Mouse (Mus musculus) naive thymus-derived CD4-positive, alpha-beta T cell, adult 2 months (primary cell): ENCODE data around the gene Olfm2.

Experiments used
- DNase-seq: peaks from one replicate; pipeline ENCODE4 v3.0.0-alpha.2; 2011; ENCODE audit warnings: low read depth

Olfm2 gene

DNA sequence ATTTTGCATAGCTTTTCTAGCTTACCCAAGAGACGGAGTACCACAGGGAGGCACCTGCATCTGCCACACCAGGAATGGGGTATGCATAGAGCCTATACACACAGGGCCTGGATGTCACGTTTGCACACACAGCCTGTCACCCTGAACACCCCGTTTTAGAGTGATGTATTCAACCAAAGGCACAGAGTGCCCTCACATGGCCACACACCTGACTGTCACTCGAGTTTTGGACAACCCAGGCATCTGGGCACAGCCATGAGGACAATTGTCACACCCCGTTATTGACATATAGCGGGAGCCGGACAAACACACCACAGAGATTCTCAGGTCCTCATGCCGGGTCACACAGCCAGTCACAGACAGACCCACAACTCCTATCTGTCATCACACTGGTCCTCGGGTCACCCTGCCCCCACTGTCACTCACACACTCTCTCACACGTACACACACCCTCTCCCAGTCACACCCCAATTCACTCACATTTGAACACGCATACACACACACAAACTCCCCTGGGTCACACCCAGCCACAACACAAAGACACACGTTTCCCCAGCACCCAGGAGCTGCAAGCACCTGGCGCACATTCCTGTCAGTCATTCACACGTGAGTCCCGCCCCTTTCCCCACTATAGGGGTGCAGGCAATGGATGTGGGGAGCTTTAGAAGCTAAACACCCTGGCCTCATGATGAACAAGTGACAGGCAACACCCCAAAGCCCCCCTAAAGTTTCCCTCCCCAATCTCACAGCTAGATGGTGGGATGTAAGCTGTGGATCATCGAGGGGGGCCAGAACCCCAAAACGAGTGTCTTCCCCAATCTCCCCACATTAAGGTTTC, 801 bp downstream of the Olfm2 start:
- DNase-seq, result no peak

- DNase-seq, result peak; percentile 50
These were observed 2.0 kb downstream of the Olfm2 start for GRCm38 (mm10) chr9:20743946-20744738.

DNA sequence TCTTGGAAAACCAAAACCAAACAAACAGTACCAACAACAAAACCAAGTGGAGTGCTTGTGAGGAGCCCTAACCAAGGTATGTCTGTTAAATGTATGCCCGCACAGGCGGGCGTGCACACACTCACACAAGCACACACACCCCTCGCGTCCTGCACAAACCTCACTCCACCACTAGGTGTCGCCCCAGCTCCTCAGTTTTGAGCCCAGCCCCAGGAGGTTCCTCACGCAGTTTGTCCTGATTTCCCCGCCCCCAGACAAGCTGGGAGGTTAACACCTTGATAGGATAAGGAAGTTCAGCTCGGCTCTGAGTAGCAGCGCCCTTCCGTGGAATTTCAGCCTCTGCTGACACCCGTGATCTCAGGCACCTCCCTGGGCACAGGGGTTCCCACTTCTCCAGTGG, 5.7 kb downstream of the Olfm2 start:
- peak; percentile 86 for DNase-seq

DNA sequence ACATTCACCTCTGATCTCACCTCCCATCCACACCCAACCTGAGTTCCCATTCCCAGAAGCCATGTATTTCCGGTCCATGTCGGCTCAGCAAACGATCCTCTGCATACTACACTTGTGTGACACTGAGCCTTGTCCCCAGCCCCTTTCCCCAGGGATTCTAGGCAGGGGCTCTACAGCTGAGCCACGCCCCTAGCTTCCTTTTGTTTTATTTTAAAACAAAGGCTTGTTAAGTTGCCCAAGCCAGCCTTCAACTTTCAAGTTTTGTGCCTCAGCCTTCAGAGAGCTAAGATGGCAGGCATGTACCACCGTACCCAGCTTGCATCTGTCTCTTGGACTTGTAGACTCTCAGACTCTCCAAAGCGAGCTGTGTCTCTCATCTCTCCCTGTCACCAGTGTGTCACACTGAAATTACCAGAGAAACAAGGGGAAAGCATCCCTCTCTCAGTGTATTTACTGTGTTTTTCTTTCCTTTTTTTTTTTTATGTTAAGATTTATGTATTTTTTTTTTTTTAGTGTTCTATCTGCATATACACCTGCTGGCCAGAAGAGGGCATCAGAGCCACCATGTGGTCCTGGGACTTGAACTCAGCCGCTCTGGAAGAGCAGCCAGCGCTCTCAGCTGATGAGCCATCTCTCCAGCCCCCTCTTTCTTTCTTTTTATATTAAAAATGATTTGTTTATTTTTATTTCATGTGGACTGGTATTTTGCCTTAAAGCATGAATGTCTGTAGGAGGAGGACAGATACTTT, 7.7 kb downstream of the Olfm2 start:
- DNase-seq, result peak; percentile 77

DNA sequence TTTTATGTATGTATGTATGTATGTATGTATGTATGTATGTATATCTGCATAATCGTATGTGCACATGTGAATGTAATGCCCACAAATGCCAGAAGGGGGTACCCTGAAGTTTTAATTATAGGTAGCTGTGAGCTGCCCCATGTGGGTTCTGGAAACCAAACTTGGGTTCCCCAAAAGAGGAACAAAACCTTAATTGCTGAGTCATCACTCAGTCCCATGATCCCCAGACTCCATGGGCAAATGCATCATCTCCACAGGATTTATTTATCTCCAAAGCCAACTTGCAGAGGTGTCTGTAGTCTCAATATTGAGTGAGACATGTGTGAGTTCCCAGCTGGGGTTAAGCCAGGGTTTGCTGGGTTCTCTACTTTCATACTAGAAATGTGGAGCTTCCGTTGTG, 8.9 kb downstream of the Olfm2 start:
- DNase-seq, result no peak

DNA sequence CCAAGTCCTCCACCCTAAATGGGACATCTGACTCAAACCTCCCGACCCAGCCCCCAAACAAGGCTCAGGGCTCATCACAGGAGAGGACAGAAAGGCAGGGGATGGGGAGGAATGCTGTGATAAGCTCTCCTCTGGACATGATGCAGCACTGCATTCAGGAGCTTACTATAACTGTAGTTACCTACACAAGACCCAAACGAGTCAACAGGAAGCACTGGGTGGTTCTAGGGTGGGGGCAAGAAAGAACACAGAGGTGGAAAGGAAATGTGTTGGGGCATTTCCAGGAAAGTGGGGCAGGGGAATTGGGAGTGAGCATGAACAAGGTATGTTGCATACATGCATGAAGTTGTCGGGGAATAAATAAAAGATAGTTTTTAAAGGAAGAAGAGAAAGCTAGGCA, 11.5 kb downstream of the Olfm2 start:
- peak; percentile 31 for DNase-seq

- no peak for DNase-seq
These were observed 14.4 kb downstream of the Olfm2 start for GRCm38 (mm10) chr9:20731797-20732196.

- no peak for DNase-seq
These were observed 16.7 kb downstream of the Olfm2 start for GRCm38 (mm10) chr9:20729451-20729850.

DNA sequence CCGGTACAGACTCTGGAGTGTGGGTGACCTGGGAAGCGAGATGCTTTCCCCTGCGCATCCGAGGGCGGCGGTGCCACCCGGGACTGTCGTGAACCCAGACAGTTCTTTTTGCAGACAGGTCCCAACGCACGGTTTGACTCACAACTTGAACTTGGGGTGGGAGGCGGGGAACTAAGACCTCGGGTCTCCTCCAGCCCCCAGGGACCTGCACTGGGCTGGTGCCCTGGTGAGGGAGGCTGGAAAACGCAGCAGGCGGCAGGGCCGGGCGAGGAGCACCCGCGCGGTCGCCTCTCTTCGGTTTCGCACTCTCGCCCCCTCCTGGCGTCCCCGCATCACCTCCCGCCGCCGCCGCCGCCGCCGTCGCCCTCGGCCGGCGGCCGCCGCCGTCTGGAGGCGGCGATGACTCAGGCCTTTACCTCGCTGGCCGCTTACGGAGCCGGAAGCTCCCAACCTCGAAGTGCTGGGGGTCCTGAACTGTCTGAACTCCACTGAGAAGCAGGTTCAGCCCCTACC, 18.5 kb downstream of the Olfm2 start:
- DNase-seq, result peak; percentile 58

DNA sequence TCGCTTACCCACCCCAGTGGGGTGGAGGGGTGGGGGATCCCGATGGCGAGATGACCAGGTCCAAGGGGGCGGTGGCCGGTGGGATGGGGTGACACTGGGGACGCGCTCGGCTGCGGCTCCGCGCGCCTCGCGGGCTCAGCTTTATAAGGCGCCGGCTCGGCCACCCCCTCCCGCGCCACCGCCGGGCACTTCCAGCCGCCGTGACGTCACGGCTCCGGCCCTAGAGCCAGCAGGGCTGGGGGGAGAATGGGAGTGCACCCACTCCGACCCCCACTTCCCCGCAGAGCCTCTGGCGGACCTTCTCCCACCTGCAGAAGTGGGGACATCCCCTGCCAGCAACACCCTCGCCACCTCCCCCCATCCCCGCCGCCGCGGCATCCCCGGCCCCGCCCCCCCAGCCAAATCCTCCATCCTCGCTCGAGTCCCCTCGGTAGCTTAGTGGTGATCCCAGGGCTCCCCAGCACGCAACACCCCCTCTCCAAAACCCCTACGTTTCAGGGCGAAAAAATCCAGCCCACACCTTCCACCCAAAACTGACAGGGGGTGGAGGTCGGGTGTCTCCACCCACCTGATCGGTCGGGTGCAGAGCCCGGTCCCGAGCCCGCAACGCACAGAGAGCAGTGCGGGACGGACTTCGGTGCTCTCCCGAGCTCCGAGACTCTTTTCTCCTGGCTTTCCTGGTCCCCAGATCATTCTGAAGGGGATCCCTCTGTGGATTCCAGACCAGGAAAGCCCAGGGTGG, 19.1 kb downstream of the Olfm2 start:
- DNase-seq, result no peak

DNA sequence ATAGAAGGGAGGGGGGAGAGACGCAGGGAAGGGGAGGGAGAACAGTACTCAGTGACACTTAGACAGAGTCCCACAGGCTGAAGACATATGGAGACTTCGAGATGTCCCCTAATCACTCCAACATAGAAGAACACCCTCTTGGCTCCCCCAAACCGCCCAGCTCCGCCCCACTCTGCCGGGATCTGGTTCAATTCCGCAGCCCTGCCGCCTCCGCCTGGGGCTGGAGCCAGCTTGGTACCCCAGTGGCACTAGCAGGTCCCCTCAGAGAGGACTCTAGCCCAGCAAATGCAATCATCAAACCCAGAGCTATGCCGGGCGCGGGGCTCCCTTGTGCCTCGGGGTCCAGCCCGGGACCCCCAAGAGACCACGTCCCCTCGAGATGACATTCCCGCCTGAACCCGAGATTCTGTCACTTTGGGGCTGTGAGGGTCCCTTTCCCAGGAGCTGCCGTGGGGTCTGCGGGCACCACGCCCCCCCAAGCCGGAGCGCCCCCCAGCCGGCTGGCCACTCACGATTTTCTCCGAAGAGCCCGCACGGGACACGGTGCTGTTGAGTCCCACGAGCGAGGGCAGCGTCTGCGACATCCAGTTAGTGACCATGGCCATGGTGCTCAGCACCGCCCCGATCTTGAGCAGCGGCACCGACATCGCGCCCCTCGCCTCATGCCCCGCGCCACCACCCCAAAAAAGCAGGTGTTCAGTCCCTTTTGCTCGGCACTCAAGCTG, 19.9 kb downstream of the Olfm2 start:
- DNase-seq, result no peak

GRCm38 (mm10) chr9:20721582-20721981, 24.6 kb downstream of the Olfm2 start:
- no peak for DNase-seq

DNA sequence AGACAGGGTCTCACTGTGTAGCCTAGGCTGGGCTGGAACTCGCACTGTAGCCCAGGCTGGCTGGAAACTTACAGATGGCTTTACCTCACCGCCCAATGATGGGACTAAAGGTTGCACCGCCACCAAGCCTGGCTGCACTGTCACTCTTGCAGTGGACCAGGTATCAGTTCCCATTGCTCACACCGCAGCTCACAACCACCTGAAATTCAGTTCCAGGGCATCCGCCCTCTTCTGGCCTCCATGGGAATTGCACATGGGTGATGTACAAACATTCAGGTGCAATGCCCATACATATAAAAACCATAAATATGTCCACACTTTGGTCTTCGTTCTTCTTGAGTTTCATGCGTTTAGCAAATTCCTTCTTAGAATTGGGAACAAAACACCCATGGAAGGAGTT, 30.8 kb downstream of the Olfm2 start:
- peak; percentile 33 for DNase-seq

GRCm38 (mm10) chr9:20713478-20713987, 32.6 kb downstream of the Olfm2 start:
- no peak for DNase-seq

GRCm38 (mm10) chr9:20712934-20713477, 33.1 kb downstream of the Olfm2 start:
- no peak for DNase-seq

- no peak for DNase-seq
These were observed 35.7 kb downstream of the Olfm2 start for GRCm38 (mm10) chr9:20710471-20710870.

DNA sequence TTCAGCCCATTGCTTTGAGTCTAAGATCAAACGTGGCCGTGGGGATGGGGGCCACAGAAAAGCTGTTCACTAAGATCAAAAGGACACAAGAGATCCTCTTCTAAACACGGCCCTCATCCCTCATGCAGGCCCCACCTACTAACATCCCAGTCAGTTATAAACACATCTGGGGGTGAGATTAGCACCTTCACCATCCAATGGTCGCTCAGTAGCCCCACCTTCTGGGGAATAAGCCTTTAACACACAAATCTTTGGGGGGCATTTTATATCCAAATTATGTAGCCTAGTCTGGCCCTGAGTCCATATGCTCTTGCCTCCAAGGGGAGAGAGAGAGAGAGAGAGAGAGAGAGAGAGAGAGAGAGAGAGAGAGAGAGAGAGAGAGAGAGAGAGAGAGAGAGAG, 40.2 kb downstream of the Olfm2 start:
- DNase-seq, result no peak

DNA sequence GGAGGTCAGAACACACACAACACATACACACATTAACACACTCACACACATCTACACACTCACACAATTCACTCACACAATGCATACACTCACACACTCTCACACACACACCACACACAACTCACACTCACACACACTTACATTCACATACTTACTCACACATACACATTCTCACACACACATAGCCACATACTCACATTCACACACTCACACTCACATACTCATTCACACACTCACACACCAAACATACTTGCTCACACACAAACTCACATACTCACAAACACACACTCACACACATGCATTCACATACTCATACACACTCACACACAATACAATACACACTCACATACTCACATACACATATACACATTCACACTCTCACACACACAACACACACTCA, 40.7 kb downstream of the Olfm2 start:
- no peak for DNase-seq

DNA sequence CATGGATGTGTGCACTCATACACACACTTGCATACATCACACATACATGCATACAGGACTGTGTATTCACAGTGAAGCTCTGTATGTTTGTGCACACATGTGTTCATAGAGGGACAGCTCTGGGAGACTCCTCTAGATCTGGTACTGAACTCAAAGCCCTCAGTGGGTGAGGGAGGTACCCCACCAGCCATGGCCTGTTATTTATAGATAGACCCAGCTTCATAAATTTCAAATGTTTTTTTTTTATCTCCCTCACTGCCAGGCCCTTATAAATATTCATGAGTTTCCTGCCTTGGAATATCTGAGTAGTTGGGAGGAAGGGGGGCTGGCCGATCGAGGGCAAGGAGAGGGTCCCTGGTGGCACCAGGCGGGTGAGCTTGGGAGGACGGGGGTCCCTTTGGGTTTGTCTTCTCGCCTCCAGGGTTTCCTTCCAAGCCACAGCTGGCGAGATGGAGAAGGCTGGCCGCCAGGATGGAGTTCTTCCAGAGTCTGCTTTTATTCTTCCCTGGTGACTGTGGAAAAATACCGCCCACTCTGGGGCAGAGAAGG, 42.2 kb downstream of the Olfm2 start:
- DNase-seq, result no peak

DNA sequence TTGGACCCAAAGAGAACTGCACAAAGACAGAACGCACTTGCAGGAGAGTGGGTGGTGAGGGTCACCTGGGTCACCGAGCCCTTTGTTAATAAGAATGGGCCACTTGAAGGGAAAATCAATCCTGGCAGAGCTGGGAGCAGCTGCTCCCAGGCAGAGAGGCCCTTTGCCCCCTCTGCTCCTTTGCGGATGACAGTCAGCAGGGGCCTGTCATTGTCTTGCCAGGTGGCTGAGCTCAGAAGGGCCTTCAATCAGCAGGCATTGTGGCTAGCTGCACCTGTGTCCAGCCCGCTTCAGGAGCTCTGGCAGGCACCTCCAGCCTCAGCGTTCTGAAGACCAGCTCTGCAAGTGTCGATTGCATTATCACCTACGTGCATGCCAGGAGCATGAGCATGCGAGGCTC, 48.7 kb downstream of the Olfm2 start:
- DNase-seq, result no peak
